28 mouse cellular contexts compared by ENCODE assay signal in the genomic region with DNA sequence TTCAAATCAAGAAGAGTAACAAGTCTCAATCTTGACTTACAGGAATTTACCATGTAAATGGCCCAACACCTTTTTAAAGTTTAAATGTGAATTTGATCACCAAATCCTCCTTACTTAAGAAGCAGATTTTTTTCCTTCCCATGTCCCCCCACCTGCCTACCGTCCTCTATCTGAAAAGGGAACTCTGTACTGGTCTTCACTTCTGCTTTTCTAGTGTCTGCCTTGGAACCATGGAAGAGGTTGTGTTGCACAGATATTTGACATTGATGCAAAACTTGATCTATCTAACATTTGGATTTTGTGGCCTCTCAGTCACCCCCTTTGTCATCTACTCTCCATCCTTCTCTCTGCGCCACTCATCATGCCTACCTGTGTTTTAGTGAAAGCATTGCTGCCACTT.
"Had no signal": no experiment of that assay in that cellular context is flagged by ENCODE, and none has a peak within 500 bp of the region (broad histone marks: within the 10 kb centered on the region; RNA-seq: fewer than 3 reads in every experiment).

No protein-coding gene starts in this region.

- H3K9ac ChIP-seq: heart, embryonic 12.5 days; hindbrain, embryonic 12.5 days; hindbrain, embryonic 14.5 days; intestine, embryonic 15.5 days; kidney, embryonic 15.5 days; limb, embryonic 12.5 days; liver, embryonic 13.5 days; liver, embryonic 15.5 days had no signal

- H3K27ac ChIP-seq: gastrocnemius, adult 2 months; heart, embryonic 10.5 days; hindbrain, embryonic 10.5 days; hindbrain, embryonic 12.5 days; hindbrain, embryonic 14.5 days; intestine, embryonic 15.5 days; kidney, embryonic 15.5 days; kidney, postnatal 0 days; left cerebral cortex, adult 2 months; limb, embryonic 10.5 days; limb, embryonic 12.5 days; liver, embryonic 13.5 days; liver, embryonic 15.5 days had no signal

- H3K36me3 ChIP-seq: heart, embryonic 10.5 days; heart, embryonic 12.5 days; hindbrain, embryonic 10.5 days; hindbrain, embryonic 12.5 days; intestine, embryonic 15.5 days; kidney, embryonic 15.5 days; limb, embryonic 10.5 days; limb, embryonic 12.5 days; liver, embryonic 13.5 days; liver, embryonic 15.5 days had no signal

- DNase-seq: gastrocnemius, adult 2 months; gastrocnemius, postnatal 10 days; gastrocnemius, postnatal 25 days; heart, adult 11 months; heart, postnatal 14 days; heart, postnatal 36 days; kidney, adult 18-20 months; kidney, adult 9 months; kidney, postnatal 14 days; kidney, postnatal 36 days; layer of hippocampus, adult 9-11 months; liver; liver, embryonic 13.5 days had no signal

- ATAC-seq: hindbrain, embryonic 16.5 days; inflammation-experienced regulatory T-cells, adult 6 months; intestine, embryonic 15.5 days; intestine, postnatal 0 days had no signal

- H3K27me3 ChIP-seq: heart, embryonic 12.5 days; hindbrain, embryonic 12.5 days; intestine, embryonic 15.5 days; kidney, embryonic 15.5 days; limb, embryonic 12.5 days; liver, embryonic 13.5 days; liver, embryonic 15.5 days had no signal

- H3K4me1 ChIP-seq: heart, embryonic 10.5 days; heart, embryonic 12.5 days; hindbrain, embryonic 10.5 days; hindbrain, embryonic 12.5 days; intestine, embryonic 15.5 days; kidney, embryonic 15.5 days; liver, embryonic 13.5 days; liver, embryonic 15.5 days had no signal

- H3K4me3 ChIP-seq: gastrocnemius, adult 2 months; heart, embryonic 10.5 days; heart, embryonic 12.5 days; hindbrain, embryonic 10.5 days; hindbrain, embryonic 12.5 days; intestine, embryonic 15.5 days; kidney, embryonic 15.5 days; left cerebral cortex, adult 2 months; limb, embryonic 10.5 days; limb, embryonic 12.5 days; liver, embryonic 13.5 days; liver, embryonic 15.5 days had no signal
